Mouse (Mus musculus) kidney, postnatal 0 days (tissue): ENCODE data around the gene Tmem104. TPM values are rescaled to one million over a fixed set of nuclear protein-coding genes. Genes with fewer than 3 reads are reported as not detected.
A peak's percentile ranks its signal among the peaks of the same experiment; 100 is the strongest.

Experiments
- ATAC-seq: fragments of 200-750 bp; cut with Nextera tagmentation; replicated peaks from 2 replicates; pipeline ENCODE4 v1.8.0; 2017; ENCODE audit warnings: low read depth, moderate number of reproducible peaks, moderate TSS enrichment, moderate library complexity; ENCODE audit not compliant: low FRiP score
- DNase-seq: peaks from one replicate; pipeline ENCODE4 v3.0.0-alpha.2; 2016; ENCODE audit warnings: low spot score
- H3K27ac ChIP-seq: fragments of 300-500 bp; sonication (generic); 2 replicates; pipeline ENCODE4 v1.5.1; 2014; ENCODE audit warnings: mild to moderate bottlenecking
- H3K27me3 ChIP-seq: fragments of 300-500 bp; sonication (generic); 2 replicates; pipeline ENCODE4 v1.6.1; 2014; ENCODE audit warnings: low read length, mixed read lengths; ENCODE audit not compliant: insufficient read depth
- H3K36me3 ChIP-seq: fragments of 300-500 bp; sonication (generic); 2 replicates; pipeline ENCODE4 v1.6.1; 2014; ENCODE audit warnings: low read length, mixed read lengths; ENCODE audit not compliant: insufficient read depth
- H3K4me1 ChIP-seq: fragments of 300-500 bp; sonication (generic); replicated peaks from 2 replicates; pipeline ENCODE4 v1.6.1; 2014; ENCODE audit warnings: antibody characterized with exemption, low read length, mixed read lengths; ENCODE audit not compliant: insufficient read depth
- H3K4me2 ChIP-seq: fragments of 300-500 bp; sonication (generic); 2 replicates; pipeline ENCODE4 v1.6.1; 2014; ENCODE audit warnings: mild to moderate bottlenecking, low read length, moderate library complexity, mixed read lengths
- H3K4me3 ChIP-seq: fragments of 300-500 bp; sonication (generic); replicated peaks from 2 replicates; pipeline ENCODE4 v1.5.1; 2014; ENCODE audit warnings: low read depth, low read length
- H3K9ac ChIP-seq: fragments of 300-500 bp; sonication (generic); 2 replicates; pipeline ENCODE4 v1.6.1; 2014; ENCODE audit warnings: low read depth, low read length
- H3K9me3 ChIP-seq: fragments of 300-500 bp; sonication (generic); replicated peaks from 2 replicates; pipeline ENCODE4 v1.6.1; 2016; ENCODE audit warnings: low read length, inconsistent platforms, mixed read lengths
- CTCF ChIP-seq: IDR thresholded peaks from 2 replicates; pipeline ENCODE4 v1.5.1; 2016; ENCODE audit warnings: antibody characterized with exemption, low read depth, mild to moderate bottlenecking, moderate library complexity
- WGBS: fragments of 180-500 bp; shearing (Covaris S2); extraction: QIAGEN DNeasy Blood & Tissue Kit; methylation state at CpG from one replicate; pipeline ENCODE4 v1.1.7; 2014; 5-methylcytosine and 5-hydroxymethylcytosine counted together
- polyA plus RNA-seq: library from polyadenylated mRNA; unstranded; fragments of >200 nt; fragmentation: Nextera tagmentation; extraction: Ambion mirVana; gene quantifications from 2 replicates; pipeline ENCODE4 v1.2.1, GENCODE M21; 2015

The Tmem104 gene
- polyA plus RNA-seq, 1 experiment from 2014 or later: 12.0 TPM

- no peak for TF ChIP-seq CTCF
- Histone ChIP-seq H3K9ac (no peak overlapping the region), H3K27me3 (peaks cover 7% of the 10 kb centered on the region), H3K4me1 (0 out of 2 replicates have a peak, but pooled peaks cover 3% of the 10 kb centered on the region), H3K9me3 (no peaks in the 10 kb centered on the region), H3K4me3 (no peak overlapping the region), H3K27ac (no peak overlapping the region), H3K36me3 (no peaks in the 10 kb centered on the region), H3K4me2 (no peak overlapping the region)
- WGBS: 78% methylated on average over 10 of the region's 10 CpGs
- DNase-seq: no peak
- ATAC-seq: no peak
Measured at GRCm38 (mm10) chr11:115272894-115273498, 85.7 kb downstream of the Tmem104 start.

- H3K4me3 ChIP-seq: no peak overlapping the region
- H3K9ac ChIP-seq: no peak overlapping the region
- DNase-seq: no peak
- H3K36me3 ChIP-seq: no peaks in the 10 kb centered on the region
- no peak for TF ChIP-seq CTCF
- no peak overlapping the region for H3K4me2 ChIP-seq
- no peak overlapping the region for H3K27ac ChIP-seq
- H3K27me3 ChIP-seq: no peaks in the 10 kb centered on the region; the same call in 1 of the 2 replicates
- no peak for ATAC-seq
- no peaks in the 10 kb centered on the region for H3K9me3 ChIP-seq
- WGBS: 33% methylated on average over 7 of the region's 7 CpGs
- H3K4me1 ChIP-seq: 0 out of 2 replicates have a peak, but pooled peaks cover 3% of the 10 kb centered on the region
Measured at GRCm38 (mm10) chr11:115273735-115274134, 86.4 kb downstream of the Tmem104 start.

GRCm38 (mm10) chr11:115274178-115274577, 86.9 kb downstream of the Tmem104 start:
- Histone ChIP-seq H3K9ac (no peak overlapping the region), H3K4me3 (no peak overlapping the region), H3K4me2 (no peak overlapping the region), H3K27me3 (no peaks in the 10 kb centered on the region; the same call in 1 of the 2 replicates), H3K4me1 (0 out of 2 replicates have a peak, but pooled peaks cover 3% of the 10 kb centered on the region), H3K27ac (no peak overlapping the region), H3K9me3 (no peaks in the 10 kb centered on the region), H3K36me3 (no peaks in the 10 kb centered on the region)
- no peak for TF ChIP-seq CTCF
- DNase-seq (no peak), ATAC-seq (no peak)
- WGBS: 82% methylated on average over 7 of the region's 7 CpGs

GRCm38 (mm10) chr11:115274771-115275170, 87.5 kb downstream of the Tmem104 start:
- no peak for TF ChIP-seq CTCF
- Histone ChIP-seq H3K27me3 (no peaks in the 10 kb centered on the region), H3K9ac (no peak overlapping the region), H3K36me3 (no peaks in the 10 kb centered on the region), H3K4me2 (no peak overlapping the region), H3K27ac (no peak overlapping the region), H3K4me1 (0 out of 2 replicates have a peak, but pooled peaks cover 3% of the 10 kb centered on the region), H3K9me3 (no peaks in the 10 kb centered on the region), H3K4me3 (no peak overlapping the region)
- WGBS: 84% methylated on average over 6 of the region's 6 CpGs
- ATAC-seq (no peak), DNase-seq (no peak)

- Histone ChIP-seq H3K27me3 (no peaks in the 10 kb centered on the region), H3K27ac (no peak overlapping the region), H3K36me3 (no peaks in the 10 kb centered on the region), H3K9ac (no peak overlapping the region), H3K4me1 (0 out of 2 replicates have a peak, but pooled peaks cover 3% of the 10 kb centered on the region), H3K9me3 (no peaks in the 10 kb centered on the region), H3K4me3 (no peak overlapping the region), H3K4me2 (no peak overlapping the region)
- no peak for ATAC-seq
- TF ChIP-seq CTCF: no peak
- WGBS: 75% methylated on average over 6 of the region's 6 CpGs
- DNase-seq: no peak
Measured at GRCm38 (mm10) chr11:115275509-115275908, 88.2 kb downstream of the Tmem104 start.

GRCm38 (mm10) chr11:115275954-115276353, 88.7 kb downstream of the Tmem104 start:
- H3K27me3 ChIP-seq: no peaks in the 10 kb centered on the region
- H3K36me3 ChIP-seq: no peaks in the 10 kb centered on the region
- no peaks in the 10 kb centered on the region for H3K9me3 ChIP-seq
- 64% methylated on average over 3 of the region's 3 CpGs for WGBS
- no peak for TF ChIP-seq CTCF
- no peak for DNase-seq
- H3K4me3 ChIP-seq: peak overlapping the region; percentile 50; the same call in 1 of the 2 replicates
- H3K4me1 ChIP-seq: 0 out of 2 replicates have a peak, but pooled peaks cover 3% of the 10 kb centered on the region
- no peak overlapping the region for H3K9ac ChIP-seq
- peak overlapping the region; percentile 78 for H3K4me2 ChIP-seq
- ATAC-seq: no peak
- H3K27ac ChIP-seq: no peak overlapping the region
